Mouse (Mus musculus): ENCODE measurements around the gene Trmt1l. TPM values are rescaled to one million over a fixed set of nuclear protein-coding genes. Genes with fewer than 3 reads are reported as not detected.
A peak's percentile ranks its signal among the peaks of the same experiment; 100 is the strongest.

Gene Trmt1l
- polyA plus RNA-seq, 1 experiment from 2014 or later, result 18.5 TPM

GRCm38 (mm10) chr1:151489806-151490205 is 61.5 kb downstream of the Trmt1l start:
- WGBS, result 65% methylated on average over 6 of the region's 6 CpGs
- Histone ChIP-seq H3K4me1 (replicated peaks; ENCODE audit: control insufficient read depth, insufficient read depth, low read length) (peaks cover 4% of the 10 kb centered on the region; the same call in 1 of the 2 replicates), H3K9ac (ENCODE audit: low read depth, low read length) (no peak overlapping the region), H3K9me3 (ENCODE audit: control insufficient read depth) (no peaks in the 10 kb centered on the region), H3K4me3 (ENCODE audit: low read depth, low read length) (no peak overlapping the region), H3K27ac (ENCODE audit: low read depth, low read length) (no peak overlapping the region), H3K4me2 (replicated peaks; ENCODE audit: low read depth) (no peak overlapping the region), H3K36me3 (ENCODE audit: control insufficient read depth, insufficient read depth) (no peaks in the 10 kb centered on the region), H3K27me3 (replicated peaks; ENCODE audit: control insufficient read depth, insufficient read depth, low read length) (no peaks in the 10 kb centered on the region)
- no peak for TF ChIP-seq CTCF (IDR thresholded peaks at IDR 0.05; ENCODE audit: low read depth)
- ATAC-seq, result no peak

GRCm38 (mm10) chr1:151492419-151492818 is 64.1 kb downstream of the Trmt1l start:
- WGBS, result 16% methylated on average over 1 of the region's 1 CpGs
- no peak for ATAC-seq
- H3K9me3 ChIP-seq (ENCODE audit: control insufficient read depth), result no peaks in the 10 kb centered on the region
- H3K4me1 ChIP-seq (replicated peaks; ENCODE audit: control insufficient read depth, insufficient read depth, low read length), result peaks cover 7% of the 10 kb centered on the region; the same call in 1 of the 2 replicates
- no peak overlapping the region for H3K4me2 ChIP-seq (replicated peaks; ENCODE audit: low read depth)
- H3K27me3 ChIP-seq (replicated peaks; ENCODE audit: control insufficient read depth, insufficient read depth, low read length), result no peaks in the 10 kb centered on the region
- no peak overlapping the region for H3K27ac ChIP-seq (ENCODE audit: low read depth, low read length)
- TF ChIP-seq CTCF (IDR thresholded peaks at IDR 0.05; ENCODE audit: low read depth), result peak; percentile 63
- no peaks in the 10 kb centered on the region for H3K36me3 ChIP-seq (ENCODE audit: control insufficient read depth, insufficient read depth)
- no peak overlapping the region for H3K9ac ChIP-seq (ENCODE audit: low read depth, low read length)
- no peak overlapping the region for H3K4me3 ChIP-seq (ENCODE audit: low read depth, low read length)

- Histone ChIP-seq H3K9ac (ENCODE audit: low read depth, low read length) (no peak overlapping the region), H3K4me2 (replicated peaks; ENCODE audit: low read depth) (no peak overlapping the region), H3K27ac (ENCODE audit: low read depth, low read length) (no peak overlapping the region), H3K36me3 (ENCODE audit: control insufficient read depth, insufficient read depth) (no peaks in the 10 kb centered on the region), H3K9me3 (ENCODE audit: control insufficient read depth) (no peaks in the 10 kb centered on the region), H3K4me1 (replicated peaks; ENCODE audit: control insufficient read depth, insufficient read depth, low read length) (peaks cover 7% of the 10 kb centered on the region), H3K4me3 (ENCODE audit: low read depth, low read length) (no peak overlapping the region), H3K27me3 (replicated peaks; ENCODE audit: control insufficient read depth, insufficient read depth, low read length) (no peaks in the 10 kb centered on the region)
- TF ChIP-seq CTCF (IDR thresholded peaks at IDR 0.05; ENCODE audit: low read depth), result no peak
- no peak for ATAC-seq
Observed at GRCm38 (mm10) chr1:151493826-151494225, 65.5 kb downstream of the Trmt1l start.

- peaks cover 7% of the 10 kb centered on the region for H3K4me1 ChIP-seq (replicated peaks; ENCODE audit: control insufficient read depth, insufficient read depth, low read length)
- 74% methylated on average over 6 of the region's 6 CpGs for WGBS
- H3K27ac ChIP-seq (ENCODE audit: low read depth, low read length), result no peak overlapping the region
- no peaks in the 10 kb centered on the region for H3K27me3 ChIP-seq (replicated peaks; ENCODE audit: control insufficient read depth, insufficient read depth, low read length)
- H3K4me3 ChIP-seq (ENCODE audit: low read depth, low read length), result no peak overlapping the region
- no peaks in the 10 kb centered on the region for H3K36me3 ChIP-seq (ENCODE audit: control insufficient read depth, insufficient read depth)
- no peaks in the 10 kb centered on the region for H3K9me3 ChIP-seq (ENCODE audit: control insufficient read depth)
- no peak overlapping the region for H3K4me2 ChIP-seq (replicated peaks; ENCODE audit: low read depth)
- no peak for TF ChIP-seq CTCF (IDR thresholded peaks at IDR 0.05; ENCODE audit: low read depth)
- no peak for ATAC-seq
- no peak overlapping the region for H3K9ac ChIP-seq (ENCODE audit: low read depth, low read length)
Observed at GRCm38 (mm10) chr1:151494711-151495110, 66.4 kb downstream of the Trmt1l start.

- Histone ChIP-seq H3K36me3 (ENCODE audit: control insufficient read depth, insufficient read depth) (no peaks in the 10 kb centered on the region), H3K9me3 (ENCODE audit: control insufficient read depth) (no peaks in the 10 kb centered on the region), H3K4me3 (ENCODE audit: low read depth, low read length) (no peak overlapping the region), H3K4me2 (replicated peaks; ENCODE audit: low read depth) (no peak overlapping the region), H3K4me1 (replicated peaks; ENCODE audit: control insufficient read depth, insufficient read depth, low read length) (peaks cover 7% of the 10 kb centered on the region), H3K27ac (ENCODE audit: low read depth, low read length) (no peak overlapping the region), H3K9ac (ENCODE audit: low read depth, low read length) (no peak overlapping the region), H3K27me3 (replicated peaks; ENCODE audit: control insufficient read depth, insufficient read depth, low read length) (no peaks in the 10 kb centered on the region)
- TF ChIP-seq CTCF (IDR thresholded peaks at IDR 0.05; ENCODE audit: low read depth), result no peak
- WGBS, result 75% methylated on average over 2 of the region's 2 CpGs
- ATAC-seq, result peak; percentile 4; the same call in 1 of the 2 replicates
Observed at GRCm38 (mm10) chr1:151495635-151496285, 67.4 kb downstream of the Trmt1l start.

- 87% methylated on average over 8 of the region's 8 CpGs for WGBS
Observed at GRCm38 (mm10) chr1:151497028-151497427, 68.7 kb downstream of the Trmt1l start.

More at GRCm38 (mm10) chr1:151497028-151497427, 68.7 kb downstream of the Trmt1l start:
- no peaks in the 10 kb centered on the region for H3K36me3 ChIP-seq (ENCODE audit: control insufficient read depth, insufficient read depth)
- H3K27me3 ChIP-seq (replicated peaks; ENCODE audit: control insufficient read depth, insufficient read depth, low read length), result no peaks in the 10 kb centered on the region
- no peak overlapping the region for H3K9ac ChIP-seq (ENCODE audit: low read depth, low read length)
- ATAC-seq, result no peak
- H3K9me3 ChIP-seq (ENCODE audit: control insufficient read depth), result no peaks in the 10 kb centered on the region
- no peak overlapping the region for H3K4me3 ChIP-seq (ENCODE audit: low read depth, low read length)
- H3K27ac ChIP-seq (ENCODE audit: low read depth, low read length), result no peak overlapping the region
- H3K4me2 ChIP-seq (replicated peaks; ENCODE audit: low read depth), result no peak overlapping the region
- peak; percentile 75 for TF ChIP-seq CTCF (IDR thresholded peaks at IDR 0.05; ENCODE audit: low read depth)
- peaks cover 7% of the 10 kb centered on the region for H3K4me1 ChIP-seq (replicated peaks; ENCODE audit: control insufficient read depth, insufficient read depth, low read length)

Data from intestine, postnatal 0 days (tissue).